Mouse (Mus musculus): ENCODE results near the gene Hdac10. TPM values are rescaled to one million over a fixed set of nuclear protein-coding genes. Genes with fewer than 3 reads are reported as not detected.
A peak's percentile ranks its signal among the peaks of the same experiment; 100 is the strongest.

Gene Hdac10
- polyA plus RNA-seq, 1 experiment from 2014 or later: 18.7 TPM

GRCm38 (mm10) chr15:89083906-89084305 is 44.6 kb downstream of the Hdac10 start:
- ATAC-seq (ENCODE audit: low FRiP score, low read depth): no peak
- no peak overlapping the region for H3K4me2 ChIP-seq (replicated peaks)
- no peaks in the 10 kb centered on the region for H3K9me3 ChIP-seq
- H3K27me3 ChIP-seq: no peaks in the 10 kb centered on the region
- peaks cover 73% of the 10 kb centered on the region for H3K36me3 ChIP-seq
- peaks cover 9% of the 10 kb centered on the region for H3K4me1 ChIP-seq
- no peak overlapping the region for H3K9ac ChIP-seq
- H3K27ac ChIP-seq: no peak overlapping the region
- no peak overlapping the region for H3K4me3 ChIP-seq
- WGBS: 92% methylated on average over 1 of the region's 1 CpGs

- Histone ChIP-seq H3K27ac (no peak overlapping the region), H3K4me2 (replicated peaks) (peak overlapping the region; percentile 95), H3K36me3 (peaks cover 37% of the 10 kb centered on the region), H3K9me3 (no peaks in the 10 kb centered on the region), H3K9ac (peak overlapping the region; percentile 92), H3K4me3 (peak overlapping the region; percentile 85), H3K4me1 (peaks cover 39% of the 10 kb centered on the region), H3K27me3 (no peaks in the 10 kb centered on the region)
- no peak for ATAC-seq (ENCODE audit: low FRiP score, low read depth)
- 42% methylated on average over 9 of the region's 9 CpGs for WGBS
These were observed 50.2 kb downstream of the Hdac10 start for GRCm38 (mm10) chr15:89078208-89078836.

- Histone ChIP-seq H3K4me1 (peaks cover 39% of the 10 kb centered on the region), H3K9ac (peak overlapping the region; percentile 92), H3K36me3 (peaks cover 16% of the 10 kb centered on the region), H3K27me3 (0 out of 2 replicates have a peak, but pooled peaks cover 5% of the 10 kb centered on the region), H3K27ac (peak overlapping the region; percentile 76), H3K4me3 (peak overlapping the region; percentile 85), H3K9me3 (no peaks in the 10 kb centered on the region), H3K4me2 (replicated peaks) (peak overlapping the region; percentile 95)
- ATAC-seq (ENCODE audit: low FRiP score, low read depth): no peak; the same call in 1 of the 2 replicates
- under 1% methylated on average over 36 of the region's 39 CpGs for WGBS
These were observed 52.3 kb downstream of the Hdac10 start for GRCm38 (mm10) chr15:89076156-89076731.

DNA sequence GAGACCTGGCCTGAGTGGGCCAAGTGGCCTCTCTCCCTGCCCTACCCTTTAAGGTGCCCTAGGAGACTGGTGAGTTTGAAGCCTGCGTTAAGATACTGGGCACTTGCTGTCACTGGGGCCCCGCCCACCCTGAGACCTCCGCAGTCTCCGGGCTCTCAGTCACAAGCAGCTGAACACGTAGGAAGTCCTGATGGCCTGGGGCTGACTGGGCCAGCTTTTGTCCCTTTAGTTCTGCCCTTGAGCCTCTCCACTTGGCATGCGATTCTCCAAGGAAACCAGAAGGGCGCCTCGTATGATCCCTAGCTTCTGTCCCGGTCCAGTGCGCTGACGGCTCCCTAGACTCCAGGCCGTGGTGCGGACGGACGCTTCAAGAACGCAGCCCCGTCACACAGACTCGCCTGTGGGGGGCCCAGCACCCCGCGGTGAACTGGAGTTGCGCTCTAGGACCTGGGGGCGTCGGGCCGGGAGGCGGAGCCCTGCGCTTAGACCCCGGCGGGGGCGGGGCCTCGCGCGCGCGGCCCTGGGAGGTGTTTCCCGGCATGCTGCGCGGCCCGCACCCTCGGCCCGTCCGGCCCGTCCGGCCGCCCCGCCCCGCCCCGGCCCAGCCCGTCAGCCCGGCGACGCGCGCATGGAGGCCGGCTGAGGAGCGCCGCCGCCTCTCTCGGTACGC is 52.9 kb downstream of the Hdac10 start:
- Histone ChIP-seq H3K27ac (peak overlapping the region; percentile 76), H3K9ac (peak overlapping the region; percentile 92), H3K27me3 (peaks cover 6% of the 10 kb centered on the region; the same call in 1 of the 2 replicates), H3K36me3 (peaks cover 10% of the 10 kb centered on the region; the same call in 1 of the 2 replicates), H3K4me2 (replicated peaks) (peak overlapping the region; percentile 95), H3K9me3 (no peaks in the 10 kb centered on the region), H3K4me3 (peak overlapping the region; percentile 85), H3K4me1 (peaks cover 39% of the 10 kb centered on the region)
- ATAC-seq (ENCODE audit: low FRiP score, low read depth): peak; percentile 94
- 2% methylated on average over 34 of the region's 59 CpGs for WGBS

DNA sequence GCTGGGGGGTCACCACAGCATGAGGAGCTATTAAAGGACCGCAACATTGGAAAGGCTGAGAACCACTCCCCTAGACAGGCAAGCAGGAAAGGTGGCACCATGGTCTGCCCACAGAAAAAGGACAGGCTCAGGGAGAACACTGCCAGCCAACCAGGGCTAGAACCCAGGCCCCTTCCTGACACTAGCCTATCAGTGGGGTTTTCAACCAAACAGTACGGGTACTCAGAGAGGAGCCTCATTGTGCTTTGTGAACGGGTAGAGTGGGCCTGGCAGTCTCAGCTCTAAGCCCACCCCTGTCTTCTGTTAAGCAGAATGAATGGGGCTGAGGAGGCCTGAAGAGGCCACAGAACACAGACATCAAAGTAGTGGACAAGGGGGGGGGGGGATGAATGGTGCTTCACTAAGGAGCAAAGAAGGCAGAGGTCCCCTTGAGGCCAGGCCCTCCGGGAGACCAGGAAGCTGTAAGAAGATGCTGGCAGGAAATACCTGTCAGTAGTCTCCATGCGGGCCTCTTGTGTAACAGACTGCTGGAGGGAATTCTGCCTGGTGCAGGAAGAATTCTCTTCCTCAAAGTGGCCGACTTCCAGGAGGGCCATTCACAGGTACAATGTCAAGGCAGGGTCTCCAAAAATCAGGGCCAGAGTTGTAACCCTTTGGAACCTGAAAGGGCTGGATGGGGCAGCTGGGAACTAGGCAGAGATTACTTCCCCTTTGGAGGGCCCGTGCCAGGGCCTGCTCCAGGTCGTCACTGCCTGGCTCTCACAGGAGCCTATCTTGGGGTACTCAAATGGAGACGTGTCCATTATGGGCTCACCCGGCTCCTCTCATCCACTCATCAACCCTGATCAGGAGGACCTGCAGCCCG is 53.7 kb downstream of the Hdac10 start, which contains the start of gene Trabd:
TSS of gene Trabd (plus strand) at position 512 of the 865 bp plus-strand sequence.
- no peak for ATAC-seq (ENCODE audit: low FRiP score, low read depth)
- H3K4me3 ChIP-seq: peak within 1 kb of the TSS; percentile 85
- peak within 1 kb of the TSS; percentile 76 for H3K27ac ChIP-seq
- H3K9ac ChIP-seq: peak within 1 kb of the TSS; percentile 92
- peaks cover 39% of the 10 kb centered on the region for H3K4me1 ChIP-seq
- no peaks in the 10 kb centered on the region for H3K9me3 ChIP-seq
- H3K36me3 ChIP-seq: peaks cover 6% of the 10 kb centered on the region; the same call in 1 of the 2 replicates
- WGBS: 22% methylated on average over 11 of the region's 11 CpGs
- peak within 1 kb of the TSS; percentile 95 for H3K4me2 ChIP-seq (replicated peaks)
- peaks cover 14% of the 10 kb centered on the region for H3K27me3 ChIP-seq

DNA sequence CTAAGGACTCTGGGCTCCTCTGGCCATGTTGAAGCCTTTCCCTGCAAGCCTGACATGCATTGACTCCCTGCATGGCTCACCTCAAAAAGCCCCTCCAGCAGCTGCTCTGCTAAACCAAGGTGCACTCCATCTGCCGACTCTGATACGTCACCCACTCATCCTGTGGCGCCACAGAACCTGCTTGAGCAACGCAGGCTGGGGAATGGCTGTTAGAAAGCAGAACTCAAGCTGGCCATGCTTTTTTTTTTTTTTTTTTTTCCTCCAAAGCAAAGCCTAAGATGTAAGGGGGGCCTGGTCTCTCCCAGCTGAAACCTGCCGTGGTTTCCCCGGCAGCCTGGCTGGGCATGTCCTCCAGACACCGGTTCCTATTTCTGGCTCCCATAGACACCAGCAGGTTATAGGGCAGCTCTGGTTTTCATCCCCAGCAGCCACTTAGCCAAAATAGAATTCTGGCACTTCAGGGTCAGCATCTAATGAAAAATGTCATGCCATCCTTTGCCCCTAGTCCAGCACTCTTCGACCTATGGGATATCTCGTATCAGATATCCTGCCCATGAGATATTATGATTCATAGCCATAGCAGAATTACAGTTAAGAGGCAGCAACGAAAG is 54.4 kb downstream of the Hdac10 start:
- peak overlapping the region; percentile 95; the same call in 1 of the 2 replicates for H3K4me2 ChIP-seq (replicated peaks)
- H3K9ac ChIP-seq: peak overlapping the region; percentile 92
- H3K4me1 ChIP-seq: peaks cover 39% of the 10 kb centered on the region
- 57% methylated on average over 10 of the region's 10 CpGs for WGBS
- H3K4me3 ChIP-seq: no peak overlapping the region
- H3K27me3 ChIP-seq: peaks cover 21% of the 10 kb centered on the region
- H3K36me3 ChIP-seq: no peaks in the 10 kb centered on the region
- no peak overlapping the region for H3K27ac ChIP-seq
- no peak for ATAC-seq (ENCODE audit: low FRiP score, low read depth)
- no peaks in the 10 kb centered on the region for H3K9me3 ChIP-seq

Small RNAs within 50 kb of the gene (microRNA-seq; reads per million reads assigned to microRNA genes)
- gene Mir7118: not detected

Other genes starting within 250 kb of the Hdac10 start
- not detected in 2 replicates for gene Ttll8, start 174.3 kb downstream of the Hdac10 start, polyA plus RNA-seq (2015; fragmentation: Nextera tagmentation; extraction: Ambion mirVana)
- 0.13 and 0.15 TPM in 2 replicates for gene Mlc1, start 149.7 kb downstream of the Hdac10 start, polyA plus RNA-seq (2015; fragmentation: Nextera tagmentation; extraction: Ambion mirVana)
- gene Mov10l1, start 145.8 kb downstream of the Hdac10 start, polyA plus RNA-seq (2015; fragmentation: Nextera tagmentation; extraction: Ambion mirVana): not detected in 2 replicates
- 0.68 and 0.90 TPM in 2 replicates for gene Panx2, start 69.0 kb downstream of the Hdac10 start, polyA plus RNA-seq (2015; fragmentation: Nextera tagmentation; extraction: Ambion mirVana)
- gene Trabd, start 53.6 kb downstream of the Hdac10 start, polyA plus RNA-seq (2015; fragmentation: Nextera tagmentation; extraction: Ambion mirVana): 49.4 and 51.3 TPM in 2 replicates
- gene Selenoo, start 39.6 kb downstream of the Hdac10 start, polyA plus RNA-seq (2015; fragmentation: Nextera tagmentation; extraction: Ambion mirVana): 18.6 and 19.0 TPM in 2 replicates
- gene Tubgcp6, start 5.6 kb downstream of the Hdac10 start, polyA plus RNA-seq (2015; fragmentation: Nextera tagmentation; extraction: Ambion mirVana): 17.5 and 18.1 TPM in 2 replicates
- 6.4 and 6.5 TPM in 2 replicates for gene Mapk12, start 12.0 kb upstream of the Hdac10 start, polyA plus RNA-seq (2015; fragmentation: Nextera tagmentation; extraction: Ambion mirVana)
- gene Mapk11, start 20.9 kb upstream of the Hdac10 start, polyA plus RNA-seq (2015; fragmentation: Nextera tagmentation; extraction: Ambion mirVana): 8.4 and 10.4 TPM in 2 replicates
- 130 and 144 TPM in 2 replicates for gene Plxnb2, start 52.1 kb upstream of the Hdac10 start, polyA plus RNA-seq (2015; fragmentation: Nextera tagmentation; extraction: Ambion mirVana)
- 22.8 and 25.8 TPM in 2 replicates for gene Dennd6b, start 67.8 kb upstream of the Hdac10 start, polyA plus RNA-seq (2015; fragmentation: Nextera tagmentation; extraction: Ambion mirVana)
- 31.8 and 36.3 TPM in 2 replicates for gene Ppp6r2, start 82.9 kb upstream of the Hdac10 start, polyA plus RNA-seq (2015; fragmentation: Nextera tagmentation; extraction: Ambion mirVana)
- 62.8 and 66.3 TPM in 2 replicates for gene Sbf1, start 186.6 kb upstream of the Hdac10 start, polyA plus RNA-seq (2015; fragmentation: Nextera tagmentation; extraction: Ambion mirVana)
- gene Adm2, start 194.0 kb upstream of the Hdac10 start, polyA plus RNA-seq (2015; fragmentation: Nextera tagmentation; extraction: Ambion mirVana): 0.54 and 0.83 TPM in 2 replicates
- not detected in 2 replicates for gene Miox, start 205.7 kb upstream of the Hdac10 start, polyA plus RNA-seq (2015; fragmentation: Nextera tagmentation; extraction: Ambion mirVana)
- 57.6 and 65.1 TPM in 2 replicates for gene Lmf2, start 227.0 kb upstream of the Hdac10 start, polyA plus RNA-seq (2015; fragmentation: Nextera tagmentation; extraction: Ambion mirVana)
- gene Ncaph2, start 227.0 kb upstream of the Hdac10 start, polyA plus RNA-seq (2015; fragmentation: Nextera tagmentation; extraction: Ambion mirVana): 146 and 162 TPM in 2 replicates
- 5.4 and 5.8 TPM in 2 replicates for gene Sco2, start 245.1 kb upstream of the Hdac10 start, polyA plus RNA-seq (2015; fragmentation: Nextera tagmentation; extraction: Ambion mirVana)
- 1.3 TPM in 2 replicates for gene Tymp, start 248.3 kb upstream of the Hdac10 start, polyA plus RNA-seq (2015; fragmentation: Nextera tagmentation; extraction: Ambion mirVana)

Data from limb, embryonic 13.5 days (tissue).